Mouse (Mus musculus) hindbrain, postnatal 0 days (tissue): ENCODE results near the gene Cyp2e1. TPM values are rescaled to one million over a fixed set of nuclear protein-coding genes. Genes with fewer than 3 reads are reported as not detected.

Experiments used
- ATAC-seq: fragments of 200-750 bp; cut with Nextera tagmentation; 2 replicates; pipeline ENCODE4 v1.8.0; 2017; ENCODE audit warnings: mild to moderate bottlenecking, moderate TSS enrichment, moderate library complexity
- DNase-seq: peaks from one replicate; pipeline ENCODE4 v3.0.0-alpha.2; 2015; ENCODE audit warnings: low spot score
- H3K27ac ChIP-seq: fragments of 300-500 bp; sonication (generic); 2 replicates; pipeline ENCODE4 v1.5.1; 2014; ENCODE audit warnings: mild to moderate bottlenecking
- H3K27me3 ChIP-seq: fragments of 300-500 bp; sonication (generic); 2 replicates; pipeline ENCODE4 v1.6.1; 2014; ENCODE audit warnings: low read length, mixed read lengths; ENCODE audit not compliant: insufficient read depth
- H3K36me3 ChIP-seq: fragments of 300-500 bp; sonication (generic); 2 replicates; pipeline ENCODE4 v1.6.1; 2014; ENCODE audit warnings: low read length, mixed read lengths; ENCODE audit not compliant: insufficient read depth
- H3K4me1 ChIP-seq: fragments of 300-500 bp; sonication (generic); 2 replicates; pipeline ENCODE4 v1.6.1; 2014; ENCODE audit warnings: antibody characterized with exemption, low read length, mixed read lengths; ENCODE audit not compliant: insufficient read depth
- H3K4me2 ChIP-seq: fragments of 300-500 bp; sonication (generic); 2 replicates; pipeline ENCODE4 v1.6.1; 2014; ENCODE audit warnings: low read depth, mild to moderate bottlenecking, low read length, moderate library complexity, mixed read lengths
- H3K4me3 ChIP-seq: fragments of 300-500 bp; sonication (generic); 2 replicates; pipeline ENCODE4 v1.5.1; 2014; ENCODE audit warnings: low read length
- H3K9ac ChIP-seq: fragments of 300-500 bp; sonication (generic); replicated peaks from 2 replicates; pipeline ENCODE4 v1.6.1; 2014; ENCODE audit warnings: mild to moderate bottlenecking, low read length, moderate library complexity, mixed read lengths
- H3K9me3 ChIP-seq: fragments of 300-500 bp; sonication (generic); 2 replicates; pipeline ENCODE4 v1.6.1; 2016; ENCODE audit warnings: low read length, mixed read lengths
- CTCF ChIP-seq: IDR thresholded peaks from 2 replicates; pipeline ENCODE4 v1.5.1; 2016; ENCODE audit warnings: antibody characterized with exemption, control low read depth, low read depth
- WGBS: fragments of 180-500 bp; shearing (Covaris S2); extraction: QIAGEN DNeasy Blood & Tissue Kit; methylation state at CpG from one replicate; pipeline ENCODE4 v1.1.7; 2014; 5-methylcytosine and 5-hydroxymethylcytosine counted together
- polyA plus RNA-seq: library from polyadenylated mRNA; unstranded; fragments of >200 nt; fragmentation: Nextera tagmentation; extraction: Ambion mirVana; gene quantifications from 2 replicates; pipeline ENCODE4 v1.2.1, GENCODE M21; 2015
- total RNA-seq: library from RNA; depleted of rRNA; stranded (reverse); fragments of >200 nt; gene quantifications from 2 replicates; pipeline ENCODE4 v1.2.3, GENCODE M21; 2014

Cyp2e1 gene
- total and polyA plus RNA-seq, 2 experiments from 2014 or later, result not detected

DNA sequence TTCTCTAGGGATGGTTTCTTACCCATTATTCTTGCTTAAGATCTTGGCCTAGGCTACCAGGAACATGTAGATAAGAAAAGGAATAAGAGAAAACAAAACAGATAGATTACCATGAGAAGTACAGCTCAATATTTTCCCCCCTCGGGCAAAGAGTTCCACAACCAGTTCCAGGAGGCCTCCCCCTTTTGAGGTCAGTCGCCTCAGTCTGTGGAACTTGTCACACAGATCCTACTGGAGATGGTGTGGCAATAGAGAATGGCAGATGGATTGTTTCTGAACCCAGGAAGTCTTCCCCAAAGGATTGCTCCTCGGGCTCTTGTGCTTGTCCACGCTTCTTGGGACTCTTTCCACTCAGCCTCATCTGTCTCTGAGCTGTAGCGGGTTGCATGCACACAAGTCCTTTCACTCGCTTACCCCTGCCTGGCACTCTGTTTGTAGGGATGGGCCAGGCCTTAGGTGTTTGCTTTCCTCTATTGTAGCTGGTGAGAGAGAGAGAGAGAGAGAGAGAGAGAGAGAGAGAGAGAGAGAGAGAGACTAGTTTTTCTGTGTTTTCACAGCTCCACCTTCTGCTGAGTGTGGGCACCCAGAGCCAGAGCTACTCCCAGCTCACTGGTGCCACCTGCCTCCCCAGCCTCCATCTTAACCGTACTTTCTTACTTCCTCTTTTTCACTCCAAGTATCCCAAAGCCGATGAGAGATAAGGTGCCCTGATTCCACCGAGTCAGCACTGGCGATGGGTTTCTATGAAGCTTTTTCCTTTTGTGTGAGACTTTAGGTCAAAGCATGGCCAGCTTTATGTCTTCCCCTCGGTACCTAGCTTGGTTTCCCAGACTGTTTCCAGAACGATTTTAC, 2.6 kb downstream of the Cyp2e1 start:
- WGBS, result 76% methylated on average over 12 of the region's 12 CpGs

DNA sequence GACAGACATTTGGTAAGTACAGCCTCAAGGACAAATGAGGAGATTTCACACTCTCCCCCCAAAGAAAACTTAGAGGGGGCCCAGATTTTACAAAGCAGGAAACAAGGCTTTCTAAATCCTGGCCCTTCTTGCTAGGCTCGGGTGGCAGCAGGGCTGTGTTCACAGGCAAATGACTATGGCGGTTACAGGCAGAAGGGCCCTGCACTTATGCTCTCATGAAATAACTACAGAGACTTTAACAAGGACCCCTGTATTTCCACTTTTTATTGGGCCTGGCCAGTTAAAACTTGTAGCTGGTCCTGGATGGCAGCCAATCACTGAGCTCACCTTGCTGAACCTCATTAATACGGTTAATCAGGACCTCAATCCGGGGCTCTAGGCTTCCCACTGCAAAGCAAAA, 17.0 kb downstream of the Cyp2e1 start:
- Histone ChIP-seq H3K36me3 (no peaks in the 10 kb centered on the region), H3K4me1 (no peaks in the 10 kb centered on the region), H3K9ac (no peak overlapping the region), H3K9me3 (no peaks in the 10 kb centered on the region), H3K27ac (no peak overlapping the region), H3K4me2 (no peak overlapping the region), H3K27me3 (no peaks in the 10 kb centered on the region), H3K4me3 (no peak overlapping the region)
- DNase-seq (no peak), ATAC-seq (no peak)
- 79% methylated on average over 4 of the region's 4 CpGs for WGBS
- no peak for TF ChIP-seq CTCF

More for the DNA sequence above, 2.6 kb downstream of the Cyp2e1 start:
- ATAC-seq, result no peak
- Histone ChIP-seq H3K4me2 (no peak overlapping the region), H3K27ac (no peak overlapping the region), H3K27me3 (no peaks in the 10 kb centered on the region), H3K9ac (no peak overlapping the region), H3K4me1 (no peaks in the 10 kb centered on the region), H3K9me3 (no peaks in the 10 kb centered on the region), H3K4me3 (no peak overlapping the region), H3K36me3 (no peaks in the 10 kb centered on the region)
- TF ChIP-seq CTCF, result peak; percentile 31; the same call in 1 of the 2 replicates
- DNase-seq, result no peak

DNA sequence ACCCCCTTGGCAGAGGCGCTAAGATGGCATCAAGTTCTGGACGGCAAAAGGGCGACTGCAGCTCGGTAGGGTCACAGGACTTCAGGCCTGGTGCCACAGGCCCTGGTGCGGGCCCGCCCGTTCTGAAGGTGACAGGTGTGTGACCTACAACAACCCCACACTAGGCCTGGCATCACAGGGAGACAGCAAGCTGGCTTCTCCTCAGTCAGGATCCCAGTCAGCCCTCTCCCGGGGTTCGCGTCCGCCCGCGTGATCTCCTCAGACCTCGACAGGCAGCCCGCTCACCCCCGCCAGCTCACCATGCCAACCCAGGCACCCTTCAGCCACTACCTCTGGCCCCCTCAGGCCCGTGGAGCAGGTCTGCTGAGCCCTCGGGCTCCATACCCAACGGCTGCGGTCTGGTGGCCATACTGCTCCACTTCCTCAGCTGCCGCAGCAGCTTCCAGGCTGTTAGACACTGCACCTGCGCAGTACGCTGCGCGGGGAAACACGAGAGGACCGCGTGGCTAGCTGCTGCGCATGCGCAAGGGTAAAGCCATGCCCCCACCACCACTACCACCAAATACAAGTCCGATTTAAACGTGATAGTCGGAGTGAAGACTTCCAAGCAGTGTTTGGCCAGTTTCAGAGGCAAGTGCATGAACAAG, 24.0 kb downstream of the Cyp2e1 start, which contains the start of gene Syce1:
TSS of gene Syce1 (minus strand) at position 447 of the 647 bp plus-strand sequence.
- ATAC-seq (no peak), DNase-seq (no peak)
- Histone ChIP-seq H3K27ac (no peak within 1 kb of the TSS), H3K4me3 (no peak within 1 kb of the TSS), H3K36me3 (no peaks in the 10 kb centered on the region), H3K27me3 (no peaks in the 10 kb centered on the region), H3K4me2 (no peak within 1 kb of the TSS), H3K4me1 (no peaks in the 10 kb centered on the region), H3K9ac (no peak within 1 kb of the TSS), H3K9me3 (peaks cover 2% of the 10 kb centered on the region; the same call in 1 of the 2 replicates)
- WGBS, result 85% methylated on average over 33 of the region's 33 CpGs
- no peak for TF ChIP-seq CTCF

DNA sequence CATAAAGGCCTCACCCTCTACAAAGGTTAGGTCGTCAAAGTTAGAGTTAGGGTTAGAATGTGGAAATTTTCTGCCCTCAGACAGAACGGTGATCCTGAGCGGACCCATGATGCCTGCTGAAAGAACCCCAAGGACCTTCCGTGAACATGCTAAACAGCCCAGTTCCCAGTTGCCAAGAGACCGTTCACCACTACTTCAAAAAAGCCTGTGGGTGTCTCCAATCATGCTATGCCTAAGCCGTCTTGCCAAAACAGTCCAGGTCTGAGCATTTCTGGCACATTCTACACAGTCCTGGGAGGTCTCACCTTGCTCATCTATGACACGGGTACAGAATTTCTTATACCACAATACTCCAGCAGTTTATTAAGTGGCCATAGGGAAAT, 24.5 kb downstream of the Cyp2e1 start:
- Histone ChIP-seq H3K4me3 (no peak overlapping the region), H3K9ac (no peak overlapping the region), H3K9me3 (peaks cover 2% of the 10 kb centered on the region; the same call in 1 of the 2 replicates), H3K36me3 (no peaks in the 10 kb centered on the region), H3K4me2 (no peak overlapping the region), H3K27me3 (no peaks in the 10 kb centered on the region), H3K4me1 (no peaks in the 10 kb centered on the region), H3K27ac (no peak overlapping the region)
- ATAC-seq (no peak), DNase-seq (no peak)
- no peak for TF ChIP-seq CTCF
- WGBS, result 84% methylated on average over 7 of the region's 7 CpGs

DNA sequence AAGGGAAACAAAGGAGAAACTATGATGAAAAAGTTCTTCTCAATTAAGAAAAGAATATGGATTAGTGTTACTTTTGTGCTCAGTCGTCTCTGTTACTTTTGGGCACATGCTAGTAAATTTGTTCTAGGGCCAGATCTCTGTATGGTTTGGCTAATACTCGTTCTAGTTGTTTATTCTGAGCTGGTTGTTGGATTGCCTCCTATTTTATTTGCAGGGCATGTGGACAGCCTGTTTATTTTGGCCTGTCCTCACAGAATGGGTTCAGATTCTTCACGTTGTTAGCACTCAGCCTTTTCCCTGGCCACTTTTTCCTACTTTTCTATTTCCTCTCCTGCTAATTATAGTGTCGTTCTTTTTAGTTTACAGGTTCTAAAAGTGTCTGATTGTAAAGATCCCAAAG, 30.0 kb downstream of the Cyp2e1 start:
- Histone ChIP-seq H3K36me3 (no peaks in the 10 kb centered on the region), H3K9me3 (peaks cover 2% of the 10 kb centered on the region; the same call in 1 of the 2 replicates), H3K27ac (no peak overlapping the region), H3K4me1 (no peaks in the 10 kb centered on the region), H3K4me3 (no peak overlapping the region), H3K4me2 (no peak overlapping the region), H3K9ac (no peak overlapping the region), H3K27me3 (no peaks in the 10 kb centered on the region)
- TF ChIP-seq CTCF, result no peak
- ATAC-seq, result no peak
- WGBS, result 64% methylated on average over 4 of the region's 4 CpGs
- no peak for DNase-seq

DNA sequence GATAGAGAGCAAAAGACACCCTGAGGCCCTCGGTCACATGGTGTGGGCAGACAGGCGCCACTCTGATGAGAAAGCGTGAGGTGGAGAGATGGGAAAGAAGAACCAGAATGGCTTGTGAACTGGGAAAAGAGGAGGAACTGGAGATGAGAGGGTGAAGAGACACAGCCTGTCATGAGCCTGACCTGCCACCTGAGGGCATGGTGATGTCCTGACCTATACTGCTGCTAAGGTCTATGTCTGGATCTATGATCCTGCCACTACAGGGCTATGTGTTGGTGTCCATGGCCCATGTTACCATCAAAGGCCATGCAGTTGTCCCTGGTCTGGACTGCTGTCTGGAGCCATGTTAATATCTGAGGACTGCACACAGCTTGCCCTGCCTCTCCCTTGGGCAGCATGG, 34.1 kb downstream of the Cyp2e1 start:
- DNase-seq (no peak), ATAC-seq (no peak)
- Histone ChIP-seq H3K36me3 (no peaks in the 10 kb centered on the region), H3K27ac (no peak overlapping the region), H3K4me3 (no peak overlapping the region), H3K9ac (no peak overlapping the region), H3K27me3 (no peaks in the 10 kb centered on the region), H3K9me3 (no peaks in the 10 kb centered on the region), H3K4me1 (no peaks in the 10 kb centered on the region), H3K4me2 (no peak overlapping the region)
- WGBS, result 91% methylated on average over 3 of the region's 3 CpGs
- peak; percentile 12; the same call in 1 of the 2 replicates for TF ChIP-seq CTCF
